Mouse (Mus musculus): ENCODE measurements at regions not wholly inside any gene's neighbourhood (a gene's known extent, or its start where the extent isn't known, plus 50 kb on each side); places are given as distances from the start of the nearest gene placed in this dataset.

- Histone ChIP-seq H3K9ac (no peak overlapping the region), H3K4me1 (ENCODE audit: insufficient read depth) (no peaks in the 10 kb centered on the region), H3K9me3 (ENCODE audit: low read length) (no peaks in the 10 kb centered on the region), H3K36me3 (ENCODE audit: insufficient read depth) (no peaks in the 10 kb centered on the region), H3K4me2 (ENCODE audit: low read depth) (no peak overlapping the region), H3K4me3 (ENCODE audit: low read depth, low read length) (no peak overlapping the region), H3K27me3 (ENCODE audit: insufficient read depth, low read length) (no peaks in the 10 kb centered on the region), H3K27ac (ENCODE audit: low read depth, low read length) (no peak overlapping the region)
- WGBS: 76% methylated on average over 4 of the region's 4 CpGs
- ATAC-seq (no peak), DNase-seq (no peak)
- no peak for TF ChIP-seq CTCF (IDR thresholded peaks at IDR 0.05; ENCODE audit: low read depth)
Measured at GRCm38 (mm10) chr13:114636731-114637130, 178.0 kb upstream of the Fst start.

GRCm38 (mm10) chr13:114639531-114639930 lies 178.5 kb upstream of the Mocs2 start:
- Histone ChIP-seq H3K4me3 (ENCODE audit: low read depth, low read length) (no peak overlapping the region), H3K9me3 (ENCODE audit: low read length) (no peaks in the 10 kb centered on the region), H3K4me1 (ENCODE audit: insufficient read depth) (no peaks in the 10 kb centered on the region), H3K4me2 (ENCODE audit: low read depth) (no peak overlapping the region), H3K9ac (no peak overlapping the region), H3K36me3 (ENCODE audit: insufficient read depth) (no peaks in the 10 kb centered on the region), H3K27ac (ENCODE audit: low read depth, low read length) (no peak overlapping the region), H3K27me3 (ENCODE audit: insufficient read depth, low read length) (no peaks in the 10 kb centered on the region)
- 100% methylated on average over 2 of the region's 2 CpGs for WGBS
- TF ChIP-seq CTCF (IDR thresholded peaks at IDR 0.05; ENCODE audit: low read depth): no peak
- DNase-seq (no peak), ATAC-seq (no peak)

GRCm38 (mm10) chr13:114641688-114642390 lies 176.2 kb upstream of the Mocs2 start:
- Histone ChIP-seq H3K9me3 (ENCODE audit: low read length) (no peaks in the 10 kb centered on the region), H3K4me2 (ENCODE audit: low read depth) (no peak overlapping the region), H3K27me3 (ENCODE audit: insufficient read depth, low read length) (no peaks in the 10 kb centered on the region), H3K4me1 (ENCODE audit: insufficient read depth) (no peaks in the 10 kb centered on the region), H3K9ac (no peak overlapping the region), H3K27ac (ENCODE audit: low read depth, low read length) (no peak overlapping the region), H3K36me3 (ENCODE audit: insufficient read depth) (no peaks in the 10 kb centered on the region), H3K4me3 (ENCODE audit: low read depth, low read length) (no peak overlapping the region)
- 79% methylated on average over 9 of the region's 9 CpGs for WGBS
- ATAC-seq: no peak
- TF ChIP-seq CTCF (IDR thresholded peaks at IDR 0.05; ENCODE audit: low read depth): no peak
- DNase-seq: no peak

DNA sequence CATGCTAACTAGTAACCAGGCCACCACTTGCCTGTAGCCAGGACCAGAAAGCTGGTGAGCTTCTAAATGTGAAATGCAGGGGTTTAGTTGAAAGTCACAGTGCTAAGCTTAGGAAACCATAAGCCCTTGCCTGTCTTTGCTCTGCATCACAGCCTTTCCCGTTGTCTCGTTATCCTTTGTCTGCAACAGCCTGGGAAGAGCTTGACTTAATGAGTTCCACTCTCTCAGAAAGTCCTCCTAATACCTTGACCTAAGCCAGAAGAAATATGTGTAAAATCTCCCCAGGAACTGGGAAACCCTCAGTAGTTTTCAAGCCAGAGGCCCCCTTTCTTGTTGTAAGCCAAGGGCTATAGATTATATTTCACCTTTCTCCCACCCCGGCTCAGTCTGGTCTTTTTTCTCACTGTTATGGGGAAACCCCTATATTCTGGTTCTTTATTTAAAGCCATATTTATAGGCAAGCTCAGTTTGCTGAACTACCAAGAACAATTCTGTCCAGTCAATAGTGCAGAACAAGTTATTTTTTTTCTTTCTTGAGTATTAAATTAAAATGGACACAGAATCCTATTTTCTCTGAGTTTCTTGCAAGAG lies 175.0 kb upstream of the Mocs2 start:
- ATAC-seq (no peak), DNase-seq (no peak)
- Histone ChIP-seq H3K36me3 (ENCODE audit: insufficient read depth) (no peaks in the 10 kb centered on the region), H3K4me1 (ENCODE audit: insufficient read depth) (no peaks in the 10 kb centered on the region), H3K27me3 (ENCODE audit: insufficient read depth, low read length) (no peaks in the 10 kb centered on the region), H3K27ac (ENCODE audit: low read depth, low read length) (no peak overlapping the region), H3K9ac (no peak overlapping the region), H3K4me2 (ENCODE audit: low read depth) (no peak overlapping the region), H3K9me3 (ENCODE audit: low read length) (no peaks in the 10 kb centered on the region), H3K4me3 (ENCODE audit: low read depth, low read length) (no peak overlapping the region)
- WGBS: 31% methylated on average over 3 of the region's 3 CpGs
- no peak for TF ChIP-seq CTCF (IDR thresholded peaks at IDR 0.05; ENCODE audit: low read depth)

DNA sequence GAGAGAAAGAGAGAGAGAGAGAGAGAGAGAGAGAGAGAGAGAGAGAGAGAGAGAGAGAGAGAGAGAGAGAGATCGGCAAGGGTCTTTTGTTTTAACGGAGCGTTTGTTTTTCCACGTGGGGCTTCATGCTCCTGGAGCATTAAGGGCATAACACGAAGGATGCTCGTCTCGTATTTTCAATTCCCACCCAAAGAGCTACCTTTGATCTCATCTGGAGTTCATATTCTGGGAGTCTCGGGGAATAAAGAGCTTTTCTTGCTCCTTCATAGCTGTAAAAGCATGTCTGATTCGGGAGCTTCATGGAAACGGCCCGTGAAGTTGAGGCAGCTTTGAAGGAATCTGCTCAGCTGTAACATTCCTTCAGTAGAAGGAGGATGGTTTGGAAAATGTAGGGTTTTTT lies 174.5 kb upstream of the Mocs2 start:
- Histone ChIP-seq H3K4me1 (ENCODE audit: insufficient read depth) (no peaks in the 10 kb centered on the region), H3K4me3 (ENCODE audit: low read depth, low read length) (no peak overlapping the region), H3K36me3 (ENCODE audit: insufficient read depth) (no peaks in the 10 kb centered on the region), H3K9me3 (ENCODE audit: low read length) (no peaks in the 10 kb centered on the region), H3K27me3 (ENCODE audit: insufficient read depth, low read length) (no peaks in the 10 kb centered on the region), H3K9ac (no peak overlapping the region), H3K4me2 (ENCODE audit: low read depth) (no peak overlapping the region), H3K27ac (ENCODE audit: low read depth, low read length) (no peak overlapping the region)
- TF ChIP-seq CTCF (IDR thresholded peaks at IDR 0.05; ENCODE audit: low read depth): no peak
- DNase-seq: no peak
- WGBS: 60% methylated on average over 11 of the region's 11 CpGs
- ATAC-seq: no peak

DNA sequence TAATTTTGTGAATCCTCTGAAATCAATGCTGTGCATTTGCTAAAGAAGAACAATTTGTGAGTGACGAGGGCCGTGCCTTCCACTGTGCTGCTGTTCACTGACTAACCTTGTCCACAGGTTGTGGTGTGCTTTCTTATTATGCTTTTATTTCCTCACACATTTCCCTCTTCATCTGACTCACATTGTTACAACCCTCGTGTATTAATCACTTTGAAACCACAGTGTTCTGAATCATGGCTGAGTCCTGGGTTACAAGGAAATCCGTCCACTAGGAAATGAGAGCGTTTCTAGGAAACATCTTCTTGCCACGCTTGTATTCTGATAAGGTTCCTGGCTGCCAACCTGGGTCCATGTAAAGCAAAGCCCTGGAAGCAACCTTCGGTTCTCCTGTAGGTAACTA lies 163.8 kb upstream of the Mocs2 start:
- H3K36me3 ChIP-seq (ENCODE audit: insufficient read depth): no peaks in the 10 kb centered on the region
- TF ChIP-seq CTCF (IDR thresholded peaks at IDR 0.05; ENCODE audit: low read depth): no peak
- H3K4me2 ChIP-seq (ENCODE audit: low read depth): no peak overlapping the region
- ATAC-seq: no peak
- H3K27ac ChIP-seq (ENCODE audit: low read depth, low read length): no peak overlapping the region
- 90% methylated on average over 7 of the region's 7 CpGs for WGBS
- H3K4me3 ChIP-seq (ENCODE audit: low read depth, low read length): no peak overlapping the region
- no peak for DNase-seq
- no peaks in the 10 kb centered on the region for H3K4me1 ChIP-seq (ENCODE audit: insufficient read depth)
- no peak overlapping the region for H3K9ac ChIP-seq
- no peaks in the 10 kb centered on the region for H3K27me3 ChIP-seq (ENCODE audit: insufficient read depth, low read length)
- no peaks in the 10 kb centered on the region for H3K9me3 ChIP-seq (ENCODE audit: low read length)

DNA sequence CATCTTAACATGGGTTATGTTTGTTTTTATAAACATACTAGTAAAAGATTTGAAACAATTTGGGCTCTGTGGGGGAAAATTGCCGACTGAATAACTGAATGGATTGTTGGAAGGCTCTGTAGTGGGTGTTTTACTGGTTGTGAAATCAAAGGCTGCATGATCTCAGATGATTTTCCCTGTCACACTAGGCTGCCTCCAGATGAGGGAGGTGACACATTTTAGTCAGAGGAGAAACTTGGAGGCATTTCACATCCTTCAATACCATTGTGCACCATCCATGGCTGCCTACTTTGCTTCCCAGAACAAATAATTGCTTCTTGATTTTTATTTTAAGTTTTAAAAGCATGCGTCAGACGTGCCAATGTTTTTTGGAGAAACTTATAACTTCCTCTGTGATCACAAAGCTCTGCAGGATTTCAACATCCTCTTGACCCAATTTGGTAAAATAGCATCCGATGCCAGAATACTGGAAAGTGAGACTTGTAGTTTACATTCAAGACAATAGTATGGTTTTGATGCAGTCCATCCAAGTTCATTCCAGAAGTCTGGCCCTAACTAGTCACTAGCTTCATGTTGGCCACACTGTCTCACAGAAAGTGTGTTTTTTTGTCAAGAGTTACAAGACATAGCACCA lies 163.0 kb upstream of the Mocs2 start:
- Histone ChIP-seq H3K9me3 (ENCODE audit: low read length) (no peaks in the 10 kb centered on the region), H3K4me3 (ENCODE audit: low read depth, low read length) (no peak overlapping the region), H3K27me3 (ENCODE audit: insufficient read depth, low read length) (no peaks in the 10 kb centered on the region), H3K9ac (no peak overlapping the region), H3K36me3 (ENCODE audit: insufficient read depth) (no peaks in the 10 kb centered on the region), H3K27ac (ENCODE audit: low read depth, low read length) (no peak overlapping the region), H3K4me2 (ENCODE audit: low read depth) (no peak overlapping the region), H3K4me1 (ENCODE audit: insufficient read depth) (no peaks in the 10 kb centered on the region)
- DNase-seq (no peak), ATAC-seq (no peak)
- whole genome bisulfite sequencing: 86% methylated on average over 4 of the region's 4 CpGs
- no peak for TF ChIP-seq CTCF (IDR thresholded peaks at IDR 0.05; ENCODE audit: low read depth)

Measured in forebrain, postnatal 0 days (tissue).